Mouse (Mus musculus) 3T3-L1 (cell line): ENCODE results near the gene Fndc5.

Experiments used
- DNase-seq: peaks from one replicate; pipeline ENCODE4 v3.0.0-alpha.2; 2015; ENCODE audit warnings: low read depth, low spot score

Fndc5 gene

DNA sequence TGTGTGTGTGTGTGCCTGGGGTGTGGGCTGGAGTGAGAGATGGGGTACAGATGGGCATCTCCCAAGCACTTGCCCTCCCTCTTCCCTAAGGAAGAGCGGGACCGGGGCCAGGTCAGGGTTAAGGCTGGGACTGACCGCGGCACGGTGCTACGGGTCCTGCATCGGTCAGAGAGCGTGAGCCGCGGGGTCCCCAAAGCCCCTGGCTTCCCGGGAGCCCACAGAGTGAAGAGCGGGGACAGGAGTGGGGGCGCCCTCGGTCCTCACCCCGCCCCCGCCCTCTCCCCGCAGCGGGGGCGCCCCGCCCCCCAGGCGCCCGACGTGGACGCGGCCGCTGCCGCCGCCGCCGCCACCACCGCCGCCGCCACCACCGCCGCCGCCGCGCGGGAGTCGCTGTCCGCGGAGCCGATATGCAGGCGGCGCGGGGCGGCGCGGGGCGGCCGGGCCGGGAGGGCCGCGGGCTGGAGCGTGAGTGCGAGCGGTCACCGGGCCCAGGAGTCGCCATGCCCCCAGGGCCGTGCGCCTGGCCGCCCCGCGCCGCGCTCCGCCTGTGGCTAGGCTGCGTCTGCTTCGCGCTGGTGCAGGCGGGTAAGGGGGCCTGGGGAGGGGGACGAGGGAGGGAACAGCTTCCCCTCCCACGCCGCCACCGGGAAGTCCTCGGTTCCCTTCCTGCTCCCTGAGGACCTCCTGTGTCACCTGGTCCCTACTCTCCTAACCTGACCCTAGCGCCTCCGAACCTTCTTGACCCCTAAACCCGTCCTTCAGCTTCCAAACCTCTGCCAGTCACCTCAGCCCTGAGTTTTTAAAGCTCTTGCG lies at the start of gene Fndc5:
TSS of gene Fndc5 (plus strand) at position 421 of the 813 bp plus-strand sequence.
- no peak for DNase-seq

DNA sequence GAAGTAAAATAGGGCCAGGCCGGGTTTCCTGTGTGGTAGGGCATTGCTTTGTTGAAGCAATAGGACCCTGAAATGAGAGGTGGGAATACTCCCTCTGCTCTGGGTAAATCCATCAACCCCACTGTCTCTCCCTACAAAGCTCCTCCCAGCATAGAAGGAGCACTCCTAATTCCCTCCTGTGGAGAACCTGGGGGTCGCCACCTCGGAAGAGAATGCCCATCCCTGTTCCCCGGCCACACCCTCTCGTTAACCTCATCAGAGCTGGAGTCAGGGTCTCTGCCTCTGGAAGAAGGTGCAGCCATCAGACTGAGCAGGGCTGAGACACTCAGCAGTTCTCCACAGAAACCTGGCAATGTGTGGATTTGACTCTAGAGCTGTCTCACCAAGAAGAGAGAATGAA lies 48.9 kb upstream of the Fndc5 start:
- no peak for DNase-seq

DNA sequence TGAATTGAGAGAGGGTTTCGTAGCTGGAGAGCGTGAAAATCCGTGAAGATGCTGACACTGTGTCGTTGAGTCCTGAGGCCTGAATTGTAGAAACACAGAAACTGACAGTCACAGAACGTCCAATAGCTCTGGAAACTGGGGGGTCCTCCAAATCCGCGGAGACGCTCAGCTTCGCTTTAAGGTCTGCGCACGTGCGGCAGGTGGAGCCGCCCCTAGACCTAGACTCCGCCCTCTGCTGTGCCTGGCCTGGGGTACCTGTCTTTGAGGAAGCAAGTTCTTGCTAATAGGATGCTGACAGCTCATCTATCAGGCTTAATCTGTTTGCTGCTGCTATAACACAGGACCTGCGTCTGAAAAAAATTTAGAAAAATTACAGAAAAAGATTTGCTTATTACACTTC lies 41.5 kb upstream of the Fndc5 start:
- DNase-seq: no peak

DNA sequence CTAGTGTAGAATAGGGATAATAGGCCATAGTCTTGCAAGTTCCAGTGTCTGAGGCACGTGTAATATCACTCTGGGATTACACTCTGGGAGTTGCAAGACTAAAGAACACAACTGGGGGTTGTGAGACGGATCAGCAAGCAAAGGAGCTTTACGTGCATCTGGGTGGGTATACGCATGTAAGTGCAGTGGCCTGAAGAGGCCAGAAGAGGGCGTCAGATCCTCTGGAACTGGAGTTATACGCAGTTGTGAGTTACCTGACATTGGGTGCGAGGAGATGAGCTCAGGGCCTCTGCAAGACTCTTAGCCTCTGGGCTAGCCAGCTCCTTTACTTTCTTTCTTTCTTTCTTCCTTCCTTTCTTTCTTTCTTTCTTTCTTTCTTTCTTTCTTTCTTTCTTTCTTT lies 39.8 kb upstream of the Fndc5 start:
- DNase-seq: no peak

DNA sequence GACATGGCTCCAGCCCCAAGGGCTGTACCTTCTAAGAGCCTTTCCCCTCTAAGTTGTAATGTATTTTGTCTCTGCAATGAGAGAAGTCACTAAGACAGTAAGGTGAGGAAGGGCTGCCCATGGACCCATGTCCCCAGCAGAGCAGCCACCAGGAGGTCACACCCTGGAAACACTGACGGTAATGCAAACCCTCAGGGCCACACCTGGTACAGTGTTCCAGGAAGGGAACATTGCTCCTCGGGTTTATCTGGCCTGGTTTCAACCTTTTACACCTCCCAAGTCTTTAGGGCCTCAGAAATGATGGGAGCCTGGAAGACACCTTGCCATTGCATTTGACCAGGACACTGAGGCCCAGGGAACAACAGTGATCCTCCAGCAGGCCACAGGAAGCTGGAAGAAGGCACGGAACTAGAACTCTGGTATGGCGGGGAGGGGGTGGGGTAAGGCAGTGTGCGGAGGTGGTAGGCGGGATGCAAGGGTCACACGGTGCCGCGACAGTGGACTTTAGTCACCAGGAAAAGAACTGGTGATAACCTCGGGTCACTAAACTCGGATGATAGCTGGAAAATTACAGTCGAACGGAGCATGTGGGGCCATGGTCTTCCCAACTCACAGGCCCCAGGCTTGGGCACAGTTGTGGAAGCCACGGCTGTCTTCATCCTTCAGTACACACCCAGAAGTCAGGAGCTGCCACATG lies 34.5 kb upstream of the Fndc5 start:
- DNase-seq: no peak

DNA sequence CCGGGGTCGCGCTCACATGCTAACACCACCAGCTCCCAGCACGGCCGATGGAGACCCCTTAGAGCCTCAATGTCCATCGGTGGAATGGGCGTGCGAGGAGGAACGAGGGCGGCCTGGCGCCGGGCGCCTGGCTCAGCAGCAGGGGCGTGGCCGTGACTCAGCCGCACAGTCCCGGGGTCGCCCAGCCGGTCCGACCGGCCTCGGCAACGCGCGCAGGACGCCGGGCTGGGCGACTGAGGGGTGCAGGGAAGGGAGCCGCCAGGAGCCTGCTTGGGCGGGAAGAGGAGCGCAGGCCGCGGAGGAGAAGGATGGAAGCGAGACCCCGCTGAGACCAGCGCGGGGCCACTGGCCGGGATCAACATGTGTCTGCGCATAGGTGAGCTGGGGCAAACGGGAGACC lies 31.4 kb upstream of the Fndc5 start, which contains the start of gene Tmem54:
TSS of gene Tmem54 (plus strand) at position 193 of the 400 bp plus-strand sequence.
- DNase-seq: no peak

DNA sequence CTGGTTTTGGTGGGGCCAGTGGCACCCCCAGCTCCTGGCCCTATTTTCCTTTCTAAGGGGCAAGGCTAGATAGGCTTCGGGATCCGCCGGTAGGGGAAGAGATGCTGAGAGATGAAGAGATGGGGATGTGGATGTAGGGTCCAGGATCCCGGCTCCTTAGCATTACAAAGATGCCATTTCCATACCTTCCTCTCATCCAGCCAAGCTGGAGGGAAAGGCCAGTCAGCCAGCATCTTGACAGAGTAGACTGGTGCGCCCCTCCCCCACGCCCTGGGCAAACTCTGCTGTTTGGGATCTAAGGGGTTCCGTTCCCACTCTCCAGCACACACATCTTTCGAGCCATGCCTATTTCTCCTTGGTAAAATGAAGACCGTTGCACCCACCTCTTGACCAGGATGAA lies 30.7 kb upstream of the Fndc5 start:
- DNase-seq: no peak

DNA sequence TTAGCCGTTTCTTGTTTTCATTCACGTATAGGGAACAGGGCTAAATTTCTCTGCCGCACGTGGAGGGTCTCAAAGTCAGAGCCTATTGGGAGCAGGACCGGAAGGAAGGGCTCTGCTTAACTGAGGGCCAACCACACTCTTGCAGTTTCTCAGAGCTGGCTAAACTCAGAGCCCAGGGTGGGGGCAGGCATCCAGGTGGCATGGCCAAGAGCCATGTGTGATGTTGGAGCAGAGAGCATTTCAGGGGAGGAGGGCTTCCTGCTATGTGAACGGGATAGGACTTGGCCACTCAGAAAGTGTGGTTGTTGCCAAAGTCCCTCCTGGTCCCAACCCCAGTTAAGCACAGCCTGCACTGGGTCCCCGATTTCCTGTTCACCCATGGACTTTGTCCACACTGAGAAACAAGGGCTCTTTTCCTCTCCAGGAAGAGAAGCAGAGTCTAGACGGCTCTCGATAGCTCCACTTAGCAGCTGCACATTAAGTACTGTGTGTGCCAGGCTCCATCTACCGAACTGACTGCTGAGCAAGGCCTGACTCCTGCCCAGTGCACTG lies 29.4 kb upstream of the Fndc5 start:
- DNase-seq: no peak

DNA sequence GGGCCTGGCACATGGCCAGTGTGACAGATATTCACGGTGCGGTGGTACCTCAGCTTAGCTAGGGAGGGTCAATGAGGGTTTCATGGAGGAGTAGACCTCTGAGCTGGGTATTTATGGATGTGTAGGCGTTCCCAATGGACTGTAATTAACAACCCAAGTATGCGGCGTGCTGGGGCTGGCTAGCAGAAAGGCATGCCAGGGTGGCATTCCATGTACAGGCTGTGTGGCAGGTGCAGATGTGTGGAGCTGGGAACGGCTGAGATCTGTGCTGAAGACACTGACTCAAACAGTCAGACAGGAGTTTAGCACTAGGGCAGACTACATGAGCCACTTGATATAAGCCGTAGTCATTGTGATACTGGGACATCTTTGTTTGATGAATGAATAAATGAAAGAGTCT lies 28.2 kb upstream of the Fndc5 start:
- DNase-seq: no peak

DNA sequence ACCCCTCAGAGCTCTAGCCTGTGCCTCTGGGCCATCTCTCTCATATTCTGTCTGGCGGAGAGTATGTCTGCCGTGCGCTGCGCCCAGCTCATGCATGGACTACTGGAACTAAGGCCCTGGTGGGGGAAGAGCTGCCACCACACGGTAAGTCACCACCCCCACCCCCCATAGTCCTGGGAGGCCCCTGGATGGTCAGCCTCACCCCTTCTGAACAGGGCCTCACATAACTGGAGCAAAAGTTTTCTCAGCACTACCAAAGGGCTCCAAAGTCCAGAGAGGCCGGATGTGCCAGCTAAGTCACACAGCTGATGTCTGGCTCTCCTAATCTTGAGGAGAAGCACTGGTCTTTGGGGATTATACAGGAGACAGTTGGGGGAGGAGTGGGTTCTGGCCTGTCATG lies 26.0 kb upstream of the Fndc5 start:
- no peak for DNase-seq

DNA sequence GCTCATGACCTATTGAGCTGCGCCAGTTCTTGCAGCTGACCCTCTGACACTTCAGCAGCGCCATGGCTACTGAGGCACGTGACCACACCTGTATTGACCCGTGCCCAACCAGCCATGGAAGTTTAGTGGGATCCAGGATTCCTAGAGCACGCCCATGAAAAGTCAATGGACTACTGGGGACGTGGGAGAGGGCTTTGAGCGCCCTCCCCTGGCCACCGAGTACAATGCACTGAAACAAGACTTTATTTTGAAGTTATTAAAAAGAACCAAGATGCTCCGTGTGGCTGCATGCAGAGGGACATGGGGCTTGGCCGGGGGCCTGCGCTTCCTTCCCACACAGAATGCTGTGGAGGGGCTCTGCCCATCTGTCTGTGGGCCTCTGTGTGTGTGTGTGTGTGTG lies 25.4 kb upstream of the Fndc5 start:
- DNase-seq: peak; percentile 20

DNA sequence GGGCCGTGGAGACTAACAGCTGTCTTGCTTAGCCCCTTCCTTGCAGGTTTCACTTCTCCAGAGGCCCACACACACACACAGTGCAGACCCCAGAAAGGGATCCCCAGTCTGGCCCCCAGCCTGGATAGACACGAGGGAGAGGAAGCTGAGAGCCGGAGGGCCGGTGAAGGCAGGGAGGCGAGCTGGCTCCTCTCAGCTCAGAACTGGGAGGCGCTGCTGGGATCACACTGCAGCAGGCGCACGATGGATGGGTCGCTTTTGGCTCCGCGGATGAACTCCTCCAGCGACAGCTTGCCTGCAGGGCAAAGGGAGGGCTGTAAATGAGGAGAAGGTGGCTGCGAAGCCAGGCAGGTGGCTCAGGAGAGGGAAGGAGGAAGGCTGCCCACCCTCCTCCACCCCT lies 24.6 kb upstream of the Fndc5 start:
- no peak for DNase-seq

DNA sequence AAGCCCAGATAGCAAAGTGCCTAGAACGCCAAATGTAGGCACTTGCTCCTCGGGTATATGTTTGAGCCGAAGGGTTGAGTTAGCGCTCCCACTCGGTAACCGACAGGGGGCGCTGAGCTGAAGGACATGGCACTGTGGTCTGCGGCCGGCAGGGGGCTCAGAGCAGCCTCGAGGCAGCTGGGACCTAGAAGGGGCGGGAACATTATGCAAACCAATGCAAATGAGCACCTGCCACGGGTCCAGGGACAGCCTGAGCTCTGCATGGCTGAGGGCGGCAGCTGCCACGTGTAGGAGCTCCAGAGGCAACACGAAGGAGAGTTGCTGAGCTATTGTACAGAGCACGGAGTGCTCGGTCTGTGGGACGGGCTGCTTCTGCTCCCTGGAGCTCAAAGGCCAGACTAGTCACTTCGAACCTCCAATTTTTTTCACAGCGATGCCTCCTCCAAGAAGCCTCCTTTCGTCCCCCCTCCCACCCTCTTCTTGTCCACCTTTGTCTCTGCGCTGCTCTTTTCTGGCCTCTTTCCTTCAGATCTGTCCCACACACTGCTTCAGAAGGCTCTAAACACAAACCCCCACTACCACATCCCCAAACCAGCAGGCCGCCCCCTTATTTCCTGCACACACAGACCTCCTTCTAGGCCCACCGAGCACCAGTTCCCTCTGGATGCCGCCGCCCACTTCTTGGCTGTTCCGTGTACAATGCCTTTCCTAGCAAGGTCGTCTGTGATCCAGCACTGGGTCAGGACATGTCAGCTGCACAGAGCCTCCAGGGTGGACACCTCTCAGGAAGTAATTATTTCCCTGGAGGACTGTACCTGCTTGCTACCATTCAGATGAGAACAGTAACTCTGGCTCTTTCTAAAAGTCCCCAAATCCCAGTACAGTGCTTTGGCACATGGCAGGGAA lies 23.5 kb upstream of the Fndc5 start:
- DNase-seq: peak; percentile 37

DNA sequence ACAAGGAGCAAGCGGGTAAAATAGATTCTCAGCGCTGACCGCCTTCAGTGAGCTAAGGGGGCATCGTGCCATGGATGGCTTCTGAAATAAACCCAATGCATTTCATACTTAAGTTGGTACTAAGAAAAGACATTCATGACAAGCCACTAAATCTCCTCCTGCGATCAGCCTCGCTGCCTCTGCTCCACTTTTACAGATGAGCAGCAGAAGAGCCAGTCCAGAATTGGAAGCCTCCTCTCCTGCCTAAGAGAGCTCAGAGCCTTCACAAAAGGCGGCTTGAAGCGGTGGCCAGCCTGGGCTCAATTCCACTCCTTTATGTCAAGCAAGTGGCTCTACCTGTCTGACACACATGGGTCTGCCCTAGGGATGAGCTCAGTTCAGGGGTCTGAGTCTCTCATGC lies 20.1 kb upstream of the Fndc5 start:
- no peak for DNase-seq

DNA sequence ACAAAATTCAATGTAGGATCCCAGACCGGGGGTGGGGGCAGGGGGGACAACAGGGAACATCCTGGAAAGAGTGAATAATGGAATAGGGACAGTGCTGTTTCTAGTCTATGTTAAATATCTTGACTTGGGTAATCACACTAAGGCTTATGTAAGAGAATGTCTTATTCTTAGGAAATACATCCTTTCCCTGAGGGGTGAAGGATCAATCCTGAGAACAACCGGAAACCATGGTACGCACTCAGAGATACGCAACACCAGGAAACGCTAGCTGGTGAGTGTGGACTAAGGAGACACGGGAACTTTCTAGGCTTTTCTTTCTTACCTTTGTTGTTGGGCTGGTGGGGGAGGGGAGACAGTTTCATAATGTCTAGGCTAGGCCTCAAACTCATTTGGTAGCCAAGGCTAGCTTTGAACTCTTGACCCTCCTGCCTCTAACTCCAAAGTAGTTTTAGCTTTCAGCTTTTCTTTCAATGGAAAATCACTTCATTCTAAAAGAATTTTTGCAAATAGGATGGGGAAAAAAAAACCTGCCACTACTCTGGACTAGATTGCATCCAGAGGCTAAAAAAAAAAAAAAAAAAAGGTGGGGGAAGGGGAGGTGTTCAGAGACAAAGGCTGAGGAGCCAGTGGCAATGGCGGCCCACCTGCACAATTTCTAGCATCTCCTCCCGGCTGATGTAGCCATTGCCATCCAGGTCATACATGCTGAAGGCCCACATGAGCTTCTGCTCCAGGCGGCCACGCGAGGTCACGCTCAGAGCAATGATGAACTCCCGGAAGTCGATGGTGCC lies 18.9 kb upstream of the Fndc5 start:
- DNase-seq: no peak

DNA sequence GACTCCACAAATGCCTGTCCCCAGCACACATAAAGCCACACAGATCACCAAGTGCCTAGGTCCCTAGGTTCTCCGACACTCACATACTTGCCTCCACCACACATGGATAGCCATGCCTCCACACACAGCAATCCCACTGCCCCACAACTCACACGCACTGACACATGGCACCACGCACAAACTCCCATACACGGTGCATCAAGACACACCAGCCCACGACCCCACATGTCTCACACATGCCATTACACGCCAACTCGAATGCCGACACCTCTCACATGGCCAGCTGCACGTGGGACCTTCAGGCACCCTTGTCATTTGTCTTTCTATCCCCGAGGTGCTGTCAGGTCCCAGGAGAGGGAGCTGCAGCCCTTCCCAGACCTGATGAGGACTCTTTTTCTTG lies 17.1 kb upstream of the Fndc5 start:
- DNase-seq: no peak

DNA sequence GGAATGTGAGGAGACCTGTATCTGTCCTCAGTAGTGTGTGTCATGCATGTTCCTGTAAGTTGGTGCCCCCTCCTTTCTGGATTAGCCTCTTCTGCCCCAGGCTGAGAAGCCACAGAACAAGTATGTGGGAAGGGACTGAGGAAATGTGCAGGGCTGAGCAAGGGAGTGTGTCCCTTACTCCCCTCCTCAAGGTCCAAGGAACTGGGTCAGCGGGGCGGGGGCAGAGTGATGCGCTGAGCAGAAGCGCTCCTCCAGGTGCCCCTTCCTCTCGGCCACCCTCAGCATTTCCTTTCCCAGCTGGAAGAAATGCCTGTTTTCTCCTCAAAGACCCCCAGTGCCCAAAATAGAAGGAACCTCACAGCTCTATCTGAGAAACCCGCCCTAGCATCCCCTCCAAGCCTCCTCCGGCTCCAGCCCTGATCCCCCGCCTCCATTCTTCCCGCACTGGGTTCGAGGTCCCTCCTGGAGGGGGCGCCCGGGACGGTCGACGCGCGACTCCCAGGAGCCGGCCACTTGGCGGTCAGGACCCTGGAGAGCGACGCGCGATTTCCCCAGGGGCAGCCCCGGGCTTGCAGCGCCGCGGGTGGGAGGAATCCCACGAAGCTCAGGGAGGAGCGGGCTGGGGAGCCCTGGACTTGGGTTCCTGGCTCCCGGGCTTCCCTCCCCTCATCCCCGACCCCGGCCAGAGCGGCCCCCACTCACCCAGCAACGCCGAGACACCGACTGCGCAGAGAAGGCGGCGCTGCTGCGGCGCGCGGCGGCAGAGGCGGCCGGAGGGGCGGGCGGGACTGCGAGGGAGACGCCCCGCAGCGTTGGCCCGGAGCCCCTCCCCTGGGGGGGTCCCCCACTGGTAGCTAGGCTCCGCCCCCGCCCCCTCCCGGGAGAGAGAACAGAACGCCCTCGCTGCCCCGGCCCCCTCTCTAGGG lies 16.0 kb upstream of the Fndc5 start:
- DNase-seq: no peak

DNA sequence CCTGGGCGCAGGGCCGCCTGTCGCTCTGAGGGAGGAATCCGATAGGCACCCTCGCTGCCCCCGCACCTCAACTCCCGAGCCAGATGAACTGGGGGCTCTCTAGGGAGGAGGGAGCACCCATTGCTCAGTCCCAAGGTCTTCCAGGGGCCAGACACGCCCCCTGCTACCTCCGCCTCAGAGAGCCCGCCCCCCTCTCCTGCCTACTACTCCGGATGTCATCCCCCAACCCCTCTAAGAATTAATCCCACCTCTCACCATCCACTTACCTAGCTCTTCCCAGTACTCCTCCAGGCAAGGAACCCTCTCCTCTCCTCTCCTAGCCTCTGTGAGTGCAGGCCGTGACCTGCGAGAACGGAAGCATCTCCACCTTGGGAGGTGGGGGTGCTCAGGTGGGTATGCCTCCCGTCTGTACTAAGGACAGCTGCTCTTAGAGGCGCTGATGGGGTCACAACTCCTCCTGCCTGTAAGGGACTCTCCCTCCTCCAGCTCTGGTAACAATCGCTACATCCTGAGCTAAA lies 15.2 kb upstream of the Fndc5 start, which contains the start of gene Hpca:
TSS of gene Hpca (minus strand) at position 468 of the 518 bp plus-strand sequence.
- no peak for DNase-seq

DNA sequence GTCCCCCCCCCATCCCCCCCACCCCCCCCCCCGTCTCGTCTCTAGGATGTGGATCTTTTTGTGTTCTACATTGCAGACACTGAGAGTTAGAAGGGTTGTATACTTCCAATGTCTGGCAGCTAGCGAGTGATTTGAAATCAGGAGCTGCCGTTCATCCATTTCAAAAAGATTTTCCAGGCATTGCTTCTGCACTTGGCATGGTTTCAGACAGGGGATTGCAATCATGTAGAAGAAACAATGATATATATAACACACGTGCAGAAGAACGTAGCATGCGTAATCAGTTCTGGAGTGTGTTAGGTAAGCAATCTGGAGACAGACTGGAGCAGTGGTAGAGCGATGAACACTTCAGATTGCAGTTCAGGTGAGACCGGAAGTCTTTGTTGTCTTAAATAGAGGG lies 14.7 kb upstream of the Fndc5 start:
- DNase-seq: no peak

DNA sequence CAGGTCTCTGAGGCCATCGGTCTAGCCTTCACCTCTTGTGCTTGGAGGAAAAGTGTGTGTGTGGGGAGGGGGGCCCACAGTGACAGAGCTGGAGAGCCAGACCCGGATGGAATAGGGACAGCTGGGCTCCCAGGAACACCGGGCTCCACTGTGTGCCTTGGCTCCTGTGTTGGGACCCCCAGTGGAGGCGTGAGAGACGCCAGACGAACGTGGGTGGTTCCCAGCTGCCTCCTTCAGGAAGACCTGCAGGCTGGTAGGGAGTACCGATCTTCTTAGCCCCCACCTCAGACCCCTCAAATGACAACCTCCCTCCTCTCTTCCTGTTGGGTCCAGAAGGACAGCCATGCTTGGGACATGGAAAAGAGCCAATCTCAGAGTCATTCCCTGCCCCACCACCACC lies 14.1 kb upstream of the Fndc5 start:
- DNase-seq: no peak
